Mouse (Mus musculus) cerebellum, adult 11 months (tissue): ENCODE data around the gene Fzr1.

Experiments used
- DNase-seq: peaks from one replicate; pipeline ENCODE4 v3.0.0; 2022

The Fzr1 gene

DNA sequence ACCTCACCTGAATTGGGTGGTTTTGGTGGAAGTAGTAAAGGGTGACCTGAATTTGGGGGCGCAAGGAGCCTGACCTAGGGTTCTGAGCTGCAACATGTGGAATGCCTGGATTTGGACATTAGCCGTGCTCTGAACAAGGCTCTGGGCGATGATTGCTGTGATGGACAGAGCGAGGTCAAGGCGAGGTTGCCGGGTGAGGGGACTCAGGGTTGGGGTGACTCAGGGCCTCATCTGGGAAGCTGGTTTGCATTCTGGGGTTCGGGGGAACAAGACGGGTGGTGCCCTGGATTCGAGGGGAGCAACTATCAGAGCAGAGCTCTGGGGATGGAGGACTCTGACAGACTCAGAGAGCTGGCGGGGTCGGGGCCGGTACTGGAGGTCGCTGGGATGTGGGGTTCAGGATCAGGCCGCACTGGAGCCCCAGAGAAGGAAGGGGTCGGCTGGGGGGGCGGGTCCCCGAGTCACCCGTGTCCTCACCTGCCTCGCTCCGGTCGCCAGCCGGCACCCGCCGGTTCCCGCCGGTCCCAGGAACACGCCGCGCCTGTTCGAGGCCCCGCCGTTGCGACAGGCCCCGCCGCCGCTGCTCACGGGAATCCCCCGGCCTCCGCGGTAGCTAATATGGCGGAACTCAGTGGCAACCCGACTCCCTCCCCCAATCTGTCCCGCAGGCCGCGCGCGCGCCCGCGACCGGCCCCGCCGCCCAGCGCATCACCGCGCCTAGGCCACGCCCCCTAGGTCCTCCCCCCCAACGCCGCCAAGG is at the start of gene Fzr1:
Fzr1 (minus strand) TSS at position 724 of the 760 bp plus-strand sequence.
- no peak for DNase-seq

DNA sequence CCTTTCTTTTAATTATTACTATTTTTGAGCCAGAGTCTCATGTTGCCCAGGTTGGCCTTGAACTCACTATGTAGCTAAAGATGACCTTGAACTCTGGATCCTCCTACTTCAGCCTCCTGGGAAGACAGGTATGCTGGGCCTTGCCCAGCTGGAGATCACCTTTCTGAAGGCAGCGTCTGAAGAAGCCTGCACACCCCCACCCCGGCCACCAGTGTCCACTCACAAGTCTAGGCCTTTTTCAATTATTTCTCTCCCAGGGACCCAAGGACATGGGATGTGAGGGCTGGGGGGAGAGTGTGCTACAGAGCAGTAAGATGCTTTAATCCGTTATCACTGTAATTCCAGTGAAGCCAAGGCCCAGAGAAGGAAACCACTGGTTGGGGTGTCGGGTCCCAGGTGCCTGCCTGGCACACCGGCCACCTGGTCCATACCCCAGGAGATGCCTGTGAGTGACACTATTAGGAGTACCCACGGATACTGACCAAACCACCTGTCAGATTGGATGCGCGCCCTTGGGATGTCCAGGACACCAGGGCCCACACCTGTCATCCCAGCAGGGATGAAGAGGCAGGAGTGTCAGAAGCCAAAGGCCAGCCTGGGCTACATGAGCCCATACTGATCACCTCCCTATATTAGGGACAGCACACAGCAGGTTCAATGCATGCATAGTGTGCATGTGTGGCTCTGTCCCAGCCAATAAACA is 49.6 kb upstream of the Fzr1 start:
- DNase-seq = peak; percentile 69

DNA sequence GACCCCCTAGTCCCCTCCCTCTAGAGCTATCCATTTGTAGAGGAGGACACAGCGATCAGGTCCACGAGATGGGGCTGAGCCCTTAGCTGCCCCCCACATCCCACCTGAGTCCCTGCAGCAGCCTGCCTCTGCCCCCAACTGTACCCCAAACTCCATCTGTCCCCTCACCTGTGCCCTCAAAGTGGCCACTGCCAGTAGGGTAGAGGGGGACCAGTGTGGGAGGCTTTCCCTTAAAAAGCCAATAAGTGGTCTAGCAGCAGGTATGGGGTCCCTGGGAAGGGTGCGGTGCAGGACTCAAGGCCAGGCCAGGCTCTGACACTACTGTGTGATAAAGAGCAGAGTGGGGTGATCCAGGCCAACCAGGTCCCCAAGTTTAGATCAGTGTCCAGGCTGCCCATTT is 49.0 kb upstream of the Fzr1 start:
- no peak for DNase-seq

GRCm38 (mm10) chr10:81426897-81427296 is 48.6 kb upstream of the Fzr1 start:
- DNase-seq = peak; percentile 71

- DNase-seq = peak; percentile 56
Observed at GRCm38 (mm10) chr10:81426081-81426671, 47.9 kb upstream of the Fzr1 start.

- peak; percentile 66 for DNase-seq
Observed at GRCm38 (mm10) chr10:81425236-81425850, 47.0 kb upstream of the Fzr1 start.

DNA sequence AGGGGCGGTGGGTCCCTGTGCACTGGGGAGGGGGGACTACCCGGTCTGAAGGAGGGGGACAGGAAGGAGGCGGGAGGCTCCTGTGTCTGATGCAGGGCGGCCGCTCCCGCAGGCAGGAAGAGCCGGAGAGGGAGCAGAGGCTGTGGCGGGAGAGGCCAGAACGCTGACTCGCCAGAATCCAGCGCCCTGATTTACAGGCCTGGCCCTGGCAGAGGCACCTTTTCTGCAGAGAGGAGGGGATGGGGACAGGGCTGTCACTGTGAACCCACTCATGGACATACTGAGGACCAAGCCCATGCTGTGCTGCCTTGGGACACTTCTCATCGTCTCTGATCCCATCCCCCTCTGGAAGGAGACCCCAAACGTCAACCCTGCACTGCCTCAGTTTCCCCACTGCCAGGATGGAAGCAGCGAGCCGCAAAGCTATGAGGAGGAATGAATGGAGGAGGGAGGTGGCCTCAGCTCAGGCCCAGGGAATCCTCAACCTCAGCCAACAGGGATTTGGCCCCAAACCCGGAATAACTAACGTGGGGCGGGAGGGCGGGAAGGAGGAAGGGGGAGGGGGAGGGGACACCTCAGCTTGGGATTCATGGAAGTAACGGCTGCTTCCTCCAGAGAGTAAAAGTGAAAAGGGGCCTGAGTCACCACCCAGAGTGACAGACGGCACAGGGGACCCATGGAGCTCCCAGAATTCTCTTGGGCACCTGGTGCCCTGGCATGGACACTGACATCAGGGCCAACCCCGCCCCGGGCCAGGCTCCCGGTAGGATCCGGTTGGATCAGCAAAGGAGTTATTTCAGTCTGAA is 46.1 kb upstream of the Fzr1 start:
- peak; percentile 85 for DNase-seq

DNA sequence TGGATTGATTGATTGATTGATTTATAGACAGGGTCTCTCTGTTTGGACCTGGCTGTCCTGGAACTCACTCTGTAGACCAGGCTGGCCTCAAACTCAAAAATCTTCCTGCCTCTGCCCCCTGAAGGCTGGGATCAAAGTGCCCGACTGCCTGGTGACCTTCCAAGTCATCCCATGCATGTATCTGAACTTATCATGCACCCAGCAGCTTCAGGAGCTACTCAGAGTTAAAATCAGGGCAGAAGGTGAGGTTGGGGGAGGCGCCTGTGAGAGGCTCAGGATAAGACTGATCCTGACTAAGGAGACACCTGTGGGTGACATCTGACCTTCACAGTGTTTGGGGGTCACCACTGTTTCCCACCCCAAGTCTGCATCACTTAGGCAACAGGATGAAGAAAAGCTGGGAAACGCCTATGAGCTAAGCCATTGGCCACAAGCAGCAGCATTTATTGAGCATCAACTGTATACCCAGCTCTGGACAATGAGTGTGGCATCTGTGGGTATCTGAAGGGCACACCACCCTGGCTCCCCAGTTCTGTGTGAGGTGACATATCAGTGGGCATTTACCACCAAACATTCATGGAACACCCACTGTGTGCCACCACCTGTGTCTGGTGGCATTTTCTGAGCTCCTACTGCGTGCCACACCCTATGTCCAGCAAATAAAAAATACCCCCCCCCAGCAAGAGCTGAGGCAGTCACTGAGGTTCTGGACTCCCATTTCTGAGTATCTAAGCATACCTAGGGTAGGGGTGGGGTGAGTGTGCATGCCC is 45.3 kb upstream of the Fzr1 start:
- peak; percentile 27 for DNase-seq

- peak; percentile 32 for DNase-seq
Observed at GRCm38 (mm10) chr10:81422661-81423217, 44.4 kb upstream of the Fzr1 start.

GRCm38 (mm10) chr10:81422191-81422590 is 43.9 kb upstream of the Fzr1 start:
- peak; percentile 39 for DNase-seq

DNA sequence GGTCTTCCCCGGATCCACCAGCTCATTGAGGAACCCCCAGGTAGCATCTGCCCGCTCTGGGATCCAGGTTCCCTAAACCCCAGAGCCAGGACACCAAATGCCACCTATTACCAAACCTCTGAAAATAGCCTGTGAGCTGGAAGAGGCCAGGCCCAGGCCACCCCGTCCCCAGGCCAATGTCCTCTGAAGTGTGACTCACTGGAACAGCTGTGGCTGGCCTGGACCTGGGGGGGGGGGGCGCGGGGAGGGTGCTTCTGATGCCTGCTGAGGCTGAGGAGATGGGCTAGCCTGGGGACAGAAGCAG is 43.4 kb upstream of the Fzr1 start:
- DNase-seq = peak; percentile 22

DNA sequence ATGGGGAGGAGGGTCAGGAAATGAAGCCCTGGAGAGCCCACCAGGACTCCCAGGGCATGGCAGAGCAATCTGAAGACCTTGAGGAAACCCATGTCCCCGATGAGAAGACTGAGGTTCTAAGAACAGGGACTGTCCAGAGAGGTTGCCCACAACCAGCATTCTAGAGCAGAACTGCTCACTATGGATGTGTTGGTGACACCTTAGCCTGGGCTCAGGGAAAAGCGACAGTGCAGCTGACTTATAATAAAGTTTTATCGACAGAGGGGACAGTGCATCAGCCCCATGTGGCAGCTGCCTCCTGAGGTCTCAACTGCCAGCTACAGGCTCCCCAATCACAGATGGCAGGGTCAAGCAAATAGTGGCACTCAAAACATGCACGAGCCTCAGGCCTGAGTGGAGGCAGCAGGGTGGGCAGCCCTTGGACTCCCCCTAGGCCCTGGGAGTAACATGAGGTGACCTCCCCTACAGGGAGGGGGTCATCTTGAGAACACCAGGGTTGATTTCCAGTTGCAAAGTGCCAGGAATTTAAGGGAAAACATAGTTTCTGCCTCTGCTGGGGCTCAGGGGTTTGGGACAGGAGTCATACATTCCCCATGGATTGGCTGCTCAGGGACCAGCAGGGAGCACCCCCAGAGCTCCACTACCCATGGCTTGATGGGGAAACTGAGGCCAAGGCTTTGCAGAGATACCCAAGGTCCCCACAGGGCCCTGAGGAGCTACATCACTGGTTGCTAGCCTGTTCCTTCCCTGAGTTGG is 42.9 kb upstream of the Fzr1 start:
- no peak for DNase-seq

DNA sequence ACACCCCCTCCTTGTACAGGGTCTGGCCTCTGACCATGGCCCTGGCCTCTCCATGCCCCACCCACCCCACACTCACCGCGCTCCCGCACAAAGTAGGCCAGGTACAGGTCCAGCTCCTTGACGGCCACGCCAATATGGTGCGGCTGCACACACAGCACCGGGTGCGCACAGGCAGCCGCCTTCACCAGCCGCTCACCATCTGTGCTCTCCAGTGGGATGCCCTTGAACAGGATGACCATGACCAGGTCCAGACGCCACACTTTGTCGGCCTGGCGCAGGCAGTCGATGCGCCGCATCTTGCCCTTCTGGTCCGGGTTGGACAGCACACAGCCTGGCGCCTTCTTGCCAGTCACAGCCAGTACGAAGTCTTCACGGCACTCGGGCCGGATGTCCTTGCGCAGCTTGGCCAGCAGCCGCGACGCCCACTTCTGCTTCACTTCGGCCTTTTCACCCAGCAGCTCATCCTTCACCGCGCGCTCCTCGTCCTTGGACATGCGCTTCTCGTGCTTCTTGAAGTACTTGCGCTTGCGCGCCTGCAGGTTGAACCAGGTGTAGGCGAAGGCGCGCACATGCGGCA is 42.0 kb upstream of the Fzr1 start:
- peak; percentile 64 for DNase-seq

GRCm38 (mm10) chr10:81419111-81419928 is 41.0 kb upstream of the Fzr1 start:
- peak; percentile 24 for DNase-seq

DNA sequence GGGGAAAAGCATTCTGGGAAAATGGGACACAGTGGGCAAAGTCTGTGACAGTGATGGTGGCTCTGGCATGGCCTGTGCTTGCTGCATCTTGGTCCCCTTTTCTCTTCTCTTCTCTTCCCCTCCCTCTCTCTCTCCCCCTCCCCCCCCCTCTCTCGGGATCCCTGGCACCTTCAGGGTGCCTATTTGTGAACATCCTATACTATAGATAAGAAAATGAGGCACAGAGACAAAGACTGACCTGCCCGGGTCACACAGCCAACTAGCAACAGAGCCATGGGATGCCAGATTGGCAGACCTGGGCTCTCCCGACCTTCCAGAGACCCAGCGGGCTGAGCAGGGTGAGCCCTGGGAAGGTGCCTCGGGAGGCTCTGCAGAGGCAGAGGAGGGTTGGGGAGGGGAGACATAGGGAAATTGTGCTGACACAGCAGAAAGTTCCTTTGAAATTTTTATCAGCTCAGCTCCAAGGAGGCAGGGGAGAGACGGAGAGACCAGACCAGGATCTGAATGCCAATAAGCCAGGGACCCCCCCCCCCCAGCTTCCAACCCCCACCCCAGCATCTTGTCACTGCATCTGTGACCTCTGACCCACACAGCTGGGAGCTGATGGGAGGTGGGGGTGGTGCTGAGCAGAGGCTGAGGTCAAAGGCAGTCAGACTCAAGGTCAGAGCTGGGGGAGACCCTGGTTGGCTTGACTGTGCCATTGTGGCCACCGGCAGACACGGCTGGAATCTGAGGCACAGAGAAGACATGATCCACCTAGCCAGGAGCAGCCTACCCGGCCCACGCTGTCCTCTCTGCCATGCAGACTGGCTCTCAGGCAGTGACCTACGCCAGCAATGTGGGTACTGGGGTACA is 40.1 kb upstream of the Fzr1 start:
- DNase-seq = peak; percentile 31

- peak; percentile 47 for DNase-seq
Observed at GRCm38 (mm10) chr10:81417227-81418215, 39.2 kb upstream of the Fzr1 start.

- DNase-seq = peak; percentile 95
Observed at GRCm38 (mm10) chr10:81416581-81417226, 38.4 kb upstream of the Fzr1 start.
